ENCODE assay signal across 14 mouse cellular contexts in genomic region chr1:73364300-73364683, GRCm38 (mm10).
DNase-seq lines count a peak whose midpoint lies in the region; ATAC-seq and TF ChIP-seq lines count a peak whose summit lies in the region.
"Had no signal": no experiment of that assay in that cellular context is flagged by ENCODE, and none has a peak within 500 bp of the region (broad histone marks: within the 10 kb centered on the region; RNA-seq: fewer than 3 reads in every experiment).

No protein-coding gene starts in this region.

- no peaks in the 10 kb centered on the region for H3K27me3 ChIP-seq in kidney, postnatal 0 days (ENCODE audit: insufficient read depth, low read length)
- no peaks in the 10 kb centered on the region for H3K27me3 ChIP-seq in intestine, embryonic 16.5 days (replicated peaks; ENCODE audit: control insufficient read depth, insufficient read depth, low read length)
- no peaks in the 10 kb centered on the region for H3K27me3 ChIP-seq in neural tube, embryonic 14.5 days (ENCODE audit: control insufficient read depth, insufficient read depth, low read length)

- H3K4me1 ChIP-seq in kidney, postnatal 0 days (replicated peaks; ENCODE audit: insufficient read depth, low read length) = peaks cover 16% of the 10 kb centered on the region
- H3K4me1 ChIP-seq in intestine, embryonic 16.5 days (ENCODE audit: control insufficient read depth, insufficient read depth, low read length) = peaks cover 23% of the 10 kb centered on the region
- H3K4me1 ChIP-seq in neural tube, embryonic 14.5 days (ENCODE audit: control insufficient read depth, insufficient read depth, low read length) = peaks cover 9% of the 10 kb centered on the region; the same call in 1 of the 2 replicates

- WGBS in kidney, postnatal 0 days = 65% methylated on average over 7 of the region's 7 CpGs
- WGBS in intestine, embryonic 16.5 days = 63% methylated on average over 7 of the region's 7 CpGs
- 42% methylated on average over 7 of the region's 7 CpGs for WGBS in neural tube, embryonic 14.5 days

- no peak for ATAC-seq in kidney, postnatal 0 days (replicated peaks; ENCODE audit: low FRiP score, low read depth)
- ATAC-seq in intestine, embryonic 16.5 days = no peak
- no peak for ATAC-seq in neural tube, embryonic 14.5 days (ENCODE audit: low read depth)
- no peak for ATAC-seq in CD4-positive, CD25-positive, alpha-beta regulatory T cell, adult 4 months
- ATAC-seq: inflammation-experienced regulatory T-cells, adult 6 months had no signal

- H3K4me2 ChIP-seq in kidney, postnatal 0 days (ENCODE audit: low read length) = no peak overlapping the region
- no peak overlapping the region for H3K4me2 ChIP-seq in intestine, embryonic 16.5 days (ENCODE audit: low read depth, low read length)
- no peak overlapping the region for H3K4me2 ChIP-seq in neural tube, embryonic 14.5 days (ENCODE audit: low read depth, low read length)

- H3K9ac ChIP-seq in kidney, postnatal 0 days (ENCODE audit: low read depth, low read length) = no peak overlapping the region
- H3K9ac ChIP-seq in intestine, embryonic 16.5 days (ENCODE audit: low read depth, low read length) = no peak overlapping the region
- H3K9ac ChIP-seq in neural tube, embryonic 14.5 days (replicated peaks; ENCODE audit: low read depth, low read length) = no peak overlapping the region

- H3K36me3 ChIP-seq in kidney, postnatal 0 days (ENCODE audit: insufficient read depth, low read length) = no peaks in the 10 kb centered on the region
- H3K36me3 ChIP-seq in intestine, embryonic 16.5 days (ENCODE audit: control insufficient read depth, insufficient read depth, low read length) = no peaks in the 10 kb centered on the region
- H3K36me3 ChIP-seq in neural tube, embryonic 14.5 days (ENCODE audit: control insufficient read depth, insufficient read depth, low read length) = no peaks in the 10 kb centered on the region

- peak overlapping the region; percentile 53; the same call in 1 of the 2 replicates for H3K4me3 ChIP-seq in gastrocnemius, adult 2 months
- H3K4me3 ChIP-seq in kidney, postnatal 0 days (replicated peaks; ENCODE audit: low read depth, low read length) = no peak overlapping the region
- no peak overlapping the region for H3K4me3 ChIP-seq in intestine, embryonic 16.5 days (ENCODE audit: low read length)
- H3K4me3 ChIP-seq in neural tube, embryonic 14.5 days (ENCODE audit: low read depth, low read length) = no peak overlapping the region
- H3K4me3 ChIP-seq: left cerebral cortex, adult 2 months had no signal

- peak overlapping the region; percentile 76 for H3K27ac ChIP-seq in gastrocnemius, adult 2 months
- peak overlapping the region; percentile 42; the same call in 1 of the 2 replicates for H3K27ac ChIP-seq in kidney, postnatal 0 days
- H3K27ac ChIP-seq in intestine, embryonic 16.5 days (ENCODE audit: low read length) = peak overlapping the region; percentile 81
- H3K27ac ChIP-seq in neural tube, embryonic 14.5 days (ENCODE audit: low read depth, low read length) = peak overlapping the region; percentile 53
- H3K27ac ChIP-seq: left cerebral cortex, adult 2 months had no signal

- TF ChIP-seq CTCF in gastrocnemius, adult 2 months (IDR thresholded peaks at IDR 0.05) = no peak
- no peak for TF ChIP-seq CTCF in kidney, postnatal 0 days (IDR thresholded peaks at IDR 0.05; ENCODE audit: low read depth)

- intact Hi-C loops in gastrocnemius, adult 2 months (cut with DNase I) = loop anchor here (5.0 to 10.0 kb wide), 2 partner anchors 461 to 487 kb away; no protein-coding TSS in a partner anchor

- no peaks in the 10 kb centered on the region for H3K9me3 ChIP-seq in kidney, postnatal 0 days (replicated peaks; ENCODE audit: low read length)
- no peaks in the 10 kb centered on the region for H3K9me3 ChIP-seq in intestine, embryonic 16.5 days (ENCODE audit: control insufficient read depth, low read length)
- no peaks in the 10 kb centered on the region for H3K9me3 ChIP-seq in neural tube, embryonic 14.5 days (ENCODE audit: control insufficient read depth, low read length)

- DNase-seq in gastrocnemius, adult 2 months = no peak
- DNase-seq in gastrocnemius, adult 18-20 months (ENCODE audit: low spot score) = no peak
- no peak for DNase-seq in kidney, postnatal 0 days (ENCODE audit: low spot score)
- no peak for DNase-seq in kidney, postnatal 10 days
- DNase-seq in layer of hippocampus, adult 18-20 months (ENCODE audit: low spot score in 2 of 2) = no peak
- DNase-seq: adrenal gland, postnatal 25 days; B cell, adult 2 months; cerebellum, adult 2 months; right cerebral cortex, postnatal 25 days had no signal
